15 mouse cellular contexts compared by ENCODE assay signal in the genomic region with DNA sequence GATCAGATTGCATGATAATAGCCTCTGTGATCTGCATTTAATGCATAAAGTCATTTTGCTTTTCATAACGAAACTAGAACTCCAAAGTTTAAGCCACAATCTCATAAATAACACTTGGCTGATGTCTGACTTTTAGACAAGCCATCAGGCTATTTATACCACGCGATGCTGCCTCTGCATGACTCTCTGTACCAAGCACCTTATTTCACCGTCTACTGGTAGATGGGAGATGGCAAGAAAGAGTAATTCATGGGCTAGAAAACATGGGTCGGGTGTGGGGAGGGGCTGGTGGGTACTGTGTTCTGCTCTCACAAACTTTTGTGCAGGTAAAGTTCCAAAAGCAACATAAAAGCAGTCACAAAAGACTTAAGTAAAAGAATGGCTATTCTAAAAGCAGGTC.
"Had no signal": no experiment of that assay in that cellular context is flagged by ENCODE, and none has a peak within 500 bp of the region (broad histone marks: within the 10 kb centered on the region; RNA-seq: fewer than 3 reads in every experiment).

No protein-coding gene starts in this region.

- H3K4me2 ChIP-seq: limb, embryonic 13.5 days; midbrain, embryonic 11.5 days; midbrain, embryonic 15.5 days; neural tube, embryonic 12.5 days had no signal

- H3K27me3 ChIP-seq: limb, embryonic 13.5 days; midbrain, embryonic 15.5 days; neural tube, embryonic 12.5 days had no signal

- H3K4me1 ChIP-seq: limb, embryonic 13.5 days; midbrain, embryonic 15.5 days; neural tube, embryonic 12.5 days had no signal

- DNase-seq: kidney, postnatal 10 days; kidney, postnatal 4 days; left cerebral cortex, postnatal 4 days; lung, adult 2 months; lung, postnatal 36 days; spleen, adult 18-20 months; thymus, adult 18-20 months; thymus, postnatal 14 days had no signal

- H3K9ac ChIP-seq: limb, embryonic 13.5 days; liver, embryonic 14.5 days; midbrain, embryonic 15.5 days; neural tube, embryonic 12.5 days had no signal

- H3K4me3 ChIP-seq: layer of hippocampus, adult 2 months; limb, embryonic 13.5 days; midbrain, embryonic 15.5 days; neural tube, embryonic 12.5 days had no signal

- H3K9me3 ChIP-seq: midbrain, embryonic 15.5 days had no signal

- H3K27ac ChIP-seq: layer of hippocampus, adult 2 months; limb, embryonic 13.5 days; liver, embryonic 14.5 days; midbrain, embryonic 15.5 days; neural tube, embryonic 12.5 days had no signal

- ATAC-seq: lung, postnatal 0 days; midbrain, embryonic 15.5 days had no signal
